Mouse (Mus musculus): ENCODE measurements at regions not wholly inside any gene's neighbourhood (a gene's known extent, or its start where the extent isn't known, plus 50 kb on each side); places are given as distances from the start of the nearest gene placed in this dataset.
"Not testable (repeated sequence)": the region's sequence is repeated elsewhere in the genome, so short reads cannot be mapped to it uniquely, and the experiment has no call there.

GRCm38 (mm10) chr9:41451738-41452137 lies 290.2 kb upstream of the Ubash3b start:
- no peak for DNase-seq (ENCODE audit: low read depth, low spot score)

- DNase-seq (ENCODE audit: low read depth, low spot score): no peak
These were observed 287.7 kb upstream of the Ubash3b start for GRCm38 (mm10) chr9:41449233-41449632.

- no peak for DNase-seq (ENCODE audit: low read depth, low spot score)
These were observed 286.4 kb upstream of the Ubash3b start for GRCm38 (mm10) chr9:41447902-41448301.

- DNase-seq (ENCODE audit: low read depth, low spot score): no peak
These were observed 285.8 kb upstream of the Ubash3b start for GRCm38 (mm10) chr9:41447211-41447875.

- no peak for DNase-seq (ENCODE audit: low read depth, low spot score)
These were observed 285.1 kb upstream of the Ubash3b start for GRCm38 (mm10) chr9:41446431-41447203.

- DNase-seq (ENCODE audit: low read depth, low spot score): no peak
These were observed 280.9 kb upstream of the Ubash3b start for GRCm38 (mm10) chr9:41442418-41442817.

GRCm38 (mm10) chr9:41439979-41440378 lies 278.5 kb upstream of the Ubash3b start:
- no peak for DNase-seq (ENCODE audit: low read depth, low spot score)

- DNase-seq (ENCODE audit: low read depth, low spot score): no peak
These were observed 276.6 kb upstream of the Ubash3b start for GRCm38 (mm10) chr9:41438141-41438540.

- no peak for DNase-seq (ENCODE audit: low read depth, low spot score)
These were observed 269.2 kb upstream of the Ubash3b start for GRCm38 (mm10) chr9:41430391-41431343.

- DNase-seq (ENCODE audit: low read depth, low spot score): no peak
These were observed 268.4 kb upstream of the Ubash3b start for GRCm38 (mm10) chr9:41429711-41430390.

GRCm38 (mm10) chr9:41429236-41429635 lies 267.7 kb upstream of the Ubash3b start:
- DNase-seq (ENCODE audit: low read depth, low spot score): no peak

- no peak for DNase-seq (ENCODE audit: low read depth, low spot score)
These were observed 265.2 kb upstream of the Ubash3b start for GRCm38 (mm10) chr9:41426698-41427097.

- DNase-seq (ENCODE audit: low read depth, low spot score): no peak
These were observed 263.7 kb upstream of the Ubash3b start for GRCm38 (mm10) chr9:41425225-41425624.

- DNase-seq (ENCODE audit: low read depth, low spot score): no peak
These were observed 252.3 kb upstream of the Ubash3b start for GRCm38 (mm10) chr9:41413791-41414190.

- DNase-seq (ENCODE audit: low read depth, low spot score): not testable (repeated sequence)
These were observed 251.6 kb upstream of the Ubash3b start for GRCm38 (mm10) chr9:41413091-41413490.

GRCm38 (mm10) chr9:41412174-41412757 lies 250.8 kb upstream of the Ubash3b start:
- no peak for DNase-seq (ENCODE audit: low read depth, low spot score)

GRCm38 (mm10) chr9:41408301-41408700 lies 246.8 kb upstream of the Ubash3b start:
- DNase-seq (ENCODE audit: low read depth, low spot score): no peak

GRCm38 (mm10) chr9:41407078-41407477 lies 245.6 kb upstream of the Ubash3b start:
- no peak for DNase-seq (ENCODE audit: low read depth, low spot score)

GRCm38 (mm10) chr9:41402942-41403341 lies 241.4 kb upstream of the Ubash3b start:
- DNase-seq (ENCODE audit: low read depth, low spot score): no peak

- no peak for DNase-seq (ENCODE audit: low read depth, low spot score)
These were observed 239.5 kb upstream of the Ubash3b start for GRCm38 (mm10) chr9:41400950-41401349.

GRCm38 (mm10) chr9:41395471-41395870 lies 234.0 kb upstream of the Ubash3b start:
- no peak for DNase-seq (ENCODE audit: low read depth, low spot score)

All from WW6 (cell line).